Mouse (Mus musculus) CD4-positive, CD25-positive, alpha-beta regulatory T cell, adult 2 months (primary cell): ENCODE data around the gene C1qtnf6.
A peak's percentile ranks its signal among the peaks of the same experiment; 100 is the strongest.

Source experiments
- DNase-seq: peaks from one replicate; pipeline ENCODE4 v3.0.0-alpha.2; 2012; ENCODE audit warnings: low read depth, low spot score

Gene C1qtnf6

GRCm38 (mm10) chr15:78544561-78545001 lies 13.4 kb upstream of the C1qtnf6 start, which contains the start of gene Sstr3:
Sstr3 (minus strand) TSS chr15:78544685.
- DNase-seq, result no peak

- DNase-seq, result no peak
These were observed 12.8 kb upstream of the C1qtnf6 start for GRCm38 (mm10) chr15:78544041-78544440.

DNA sequence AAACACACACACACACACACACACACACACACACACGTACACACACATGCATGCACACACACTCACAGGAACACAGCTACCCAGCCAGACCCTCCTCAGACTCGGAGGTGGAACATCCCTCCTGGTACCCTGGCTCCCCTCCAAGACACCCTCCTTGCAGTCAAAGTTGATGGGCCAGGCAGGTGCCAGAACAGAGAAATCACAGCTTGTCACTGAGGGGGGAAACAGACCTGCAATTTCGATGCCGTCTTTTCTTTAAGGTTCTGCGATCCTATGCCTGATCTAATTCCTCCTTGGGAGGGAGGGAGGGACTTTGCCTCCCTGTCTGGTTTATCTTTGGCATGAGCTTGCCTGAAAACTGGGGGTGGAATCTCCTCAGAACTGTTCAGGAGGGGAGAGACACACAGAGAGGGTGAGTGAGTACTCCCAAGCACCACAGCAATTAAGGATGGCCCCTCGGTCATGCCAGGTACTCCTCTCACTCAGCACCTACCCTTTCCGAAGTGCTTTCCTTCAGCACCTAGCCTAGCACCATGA lies 11.6 kb upstream of the C1qtnf6 start:
- DNase-seq, result no peak

GRCm38 (mm10) chr15:78542098-78542766 lies 11.0 kb upstream of the C1qtnf6 start:
- DNase-seq, result no peak

DNA sequence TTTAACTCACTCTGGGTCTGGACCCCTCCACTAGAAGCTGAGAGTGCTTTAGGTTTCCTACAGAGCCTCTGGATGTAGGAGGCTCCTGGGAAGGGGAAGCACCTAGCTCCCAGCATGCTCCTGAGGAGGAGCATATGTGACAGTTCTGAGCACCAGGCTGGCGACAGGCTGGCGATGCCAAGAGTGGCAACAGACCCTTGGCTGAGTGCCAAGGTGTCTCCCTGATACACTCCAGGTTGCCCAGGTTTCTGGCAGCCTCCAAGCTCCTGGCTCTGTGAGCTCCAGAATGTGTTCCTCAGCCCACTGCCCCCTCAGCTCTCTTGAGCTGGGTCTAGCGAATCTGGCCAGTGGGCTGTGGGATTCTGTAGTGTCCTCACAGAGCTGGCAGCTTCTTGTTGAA lies 10.4 kb upstream of the C1qtnf6 start:
- DNase-seq, result no peak

GRCm38 (mm10) chr15:78541036-78541435 lies 9.8 kb upstream of the C1qtnf6 start:
- DNase-seq, result no peak

- DNase-seq, result no peak
These were observed 4.7 kb upstream of the C1qtnf6 start for GRCm38 (mm10) chr15:78535723-78536421.

DNA sequence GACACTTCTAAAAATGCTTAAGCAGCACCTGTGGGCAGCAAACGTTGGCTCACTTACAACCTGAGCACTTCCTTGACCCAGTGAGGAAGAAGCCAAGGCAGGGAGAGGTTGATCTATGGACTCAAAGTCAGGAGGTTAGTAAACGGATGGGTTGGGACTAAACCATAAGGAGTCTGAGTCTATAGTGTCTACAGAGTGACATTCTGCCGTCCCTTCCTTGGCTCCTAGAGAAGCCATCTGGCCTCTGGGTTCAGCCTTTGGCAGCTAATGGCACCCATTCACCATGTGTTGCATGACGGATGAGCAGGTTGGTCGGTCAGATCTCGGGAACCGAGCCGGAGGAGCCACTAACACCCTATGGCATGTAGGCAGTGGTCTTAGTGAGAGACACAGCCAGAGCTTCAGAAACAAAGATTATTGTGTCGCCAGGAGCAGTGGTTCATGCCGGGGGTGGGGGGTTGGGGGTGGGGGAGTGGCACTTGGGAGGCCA lies 2.2 kb upstream of the C1qtnf6 start:
- no peak for DNase-seq

DNA sequence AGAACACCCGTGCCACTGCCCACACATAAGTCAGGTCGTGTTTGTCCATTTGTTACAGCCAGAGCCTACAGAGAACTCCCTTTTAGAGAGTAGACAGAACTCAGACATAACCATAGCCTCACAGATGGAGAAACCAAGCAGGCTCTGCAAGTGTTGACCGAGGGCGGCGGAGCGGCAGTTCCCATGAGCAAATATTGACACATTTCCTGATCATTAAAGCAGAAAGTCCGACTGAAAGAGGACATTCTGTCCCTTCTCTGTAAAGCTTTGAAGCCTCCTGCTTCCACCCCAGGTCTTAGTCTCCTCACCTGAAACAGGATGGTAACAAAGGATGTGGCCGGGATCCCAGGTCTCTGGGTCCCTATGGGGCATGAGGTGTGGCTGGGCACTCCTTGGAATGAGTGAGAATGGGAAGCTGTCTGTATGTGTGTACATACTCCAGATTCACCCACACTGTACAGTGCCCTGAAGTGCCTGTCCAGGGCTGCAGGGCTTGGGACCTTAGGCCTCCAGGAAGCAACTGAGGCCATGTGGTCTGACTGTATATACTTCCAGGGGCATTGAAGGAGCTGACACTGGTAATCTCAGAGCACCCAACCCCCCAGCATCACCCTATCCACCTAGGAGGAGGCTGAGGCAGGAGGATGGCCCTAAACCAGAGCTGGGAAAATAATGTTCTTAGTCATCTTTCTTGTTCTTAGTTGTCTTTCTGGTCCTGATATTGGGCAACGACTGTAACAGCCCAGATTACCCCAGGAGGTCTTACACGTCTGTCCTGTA lies 1.5 kb upstream of the C1qtnf6 start:
- no peak for DNase-seq

GRCm38 (mm10) chr15:78531901-78532469 lies 769 bp upstream of the C1qtnf6 start:
- DNase-seq, result peak; percentile 99

DNA sequence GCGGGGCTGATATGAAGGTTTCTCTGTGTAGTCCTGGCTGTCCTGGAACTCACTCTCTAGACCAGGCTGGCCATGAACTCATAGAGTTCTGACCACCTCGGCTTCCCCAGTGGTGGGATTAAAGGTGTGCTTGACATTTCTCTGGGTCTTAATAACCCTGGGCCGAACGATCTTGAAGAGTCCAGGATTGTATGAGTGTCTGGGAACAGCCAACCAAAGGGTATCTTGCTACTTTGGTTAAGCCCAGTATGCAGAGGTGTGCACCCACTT lies 170 bp upstream of the C1qtnf6 start:
- no peak for DNase-seq

- no peak for DNase-seq
These were observed 1.1 kb downstream of the C1qtnf6 start for GRCm38 (mm10) chr15:78530141-78530540.

DNA sequence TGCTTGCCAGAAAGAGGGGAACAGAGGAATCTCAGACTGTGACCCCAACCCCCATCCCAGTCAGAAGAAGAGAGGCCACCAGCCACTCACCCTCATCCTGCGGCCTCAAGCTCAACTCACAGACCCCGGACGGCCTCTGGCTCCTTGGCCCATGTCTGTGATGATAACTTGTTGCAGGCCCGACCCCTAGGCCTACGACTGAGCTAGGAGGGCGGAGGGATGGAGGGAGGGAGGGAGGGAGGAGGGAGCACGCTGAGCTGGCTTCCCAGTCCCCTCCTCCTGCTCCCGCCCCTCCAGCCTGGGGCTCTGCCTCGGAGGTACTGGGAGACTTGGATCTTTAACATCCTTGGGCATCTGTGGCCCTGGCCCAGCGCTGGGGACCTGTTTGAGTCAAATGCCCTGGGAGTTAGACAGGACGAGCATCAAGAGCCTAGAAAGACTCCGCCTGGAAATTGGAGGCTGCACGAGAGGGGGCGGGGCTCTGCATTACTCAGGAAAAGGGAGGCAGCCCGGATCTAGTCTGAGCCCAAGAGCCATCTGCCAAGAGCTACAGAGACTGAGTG lies 1.7 kb downstream of the C1qtnf6 start:
- DNase-seq, result no peak

GRCm38 (mm10) chr15:78528726-78529411 lies 2.3 kb downstream of the C1qtnf6 start:
- peak; percentile 71 for DNase-seq

DNA sequence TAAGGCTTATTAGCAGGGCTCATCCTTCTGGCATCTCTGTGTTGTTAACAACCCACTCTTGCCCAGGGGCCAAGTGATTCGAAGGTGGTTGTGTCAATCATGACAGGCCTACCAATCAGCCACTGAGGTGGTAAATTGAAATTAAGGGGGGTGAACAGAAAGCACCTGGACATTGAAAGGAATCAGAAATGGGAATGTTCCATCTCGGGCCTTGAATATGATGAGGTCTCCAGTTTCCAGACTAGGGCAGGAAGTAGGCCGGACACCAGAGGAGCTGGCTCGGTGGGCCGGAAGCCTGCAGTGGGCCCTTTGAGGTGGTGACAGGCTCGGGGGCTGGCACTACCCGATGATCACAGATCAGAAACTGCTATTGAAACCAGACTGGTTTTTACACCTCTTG lies 3.2 kb downstream of the C1qtnf6 start:
- peak; percentile 84 for DNase-seq

DNA sequence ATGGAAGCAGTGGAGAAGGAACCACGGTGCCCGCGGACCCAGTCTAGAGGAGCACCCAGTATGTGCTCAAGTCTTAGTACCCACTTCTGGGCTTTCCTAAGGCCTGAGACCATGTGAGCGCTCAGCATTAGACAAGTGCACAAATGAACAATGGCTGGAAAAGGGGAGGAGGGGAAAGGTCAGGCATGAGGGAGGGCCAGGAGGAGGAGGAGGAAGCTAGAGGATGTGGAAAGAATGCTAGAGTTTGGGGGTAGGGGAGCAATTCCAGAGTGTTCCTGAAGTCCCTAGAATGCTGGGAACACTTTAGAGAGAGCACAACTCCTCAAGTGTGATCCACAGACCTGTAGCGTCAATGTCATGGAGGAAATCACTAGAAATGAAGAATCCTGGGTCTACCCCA lies 7.1 kb downstream of the C1qtnf6 start:
- no peak for DNase-seq

DNA sequence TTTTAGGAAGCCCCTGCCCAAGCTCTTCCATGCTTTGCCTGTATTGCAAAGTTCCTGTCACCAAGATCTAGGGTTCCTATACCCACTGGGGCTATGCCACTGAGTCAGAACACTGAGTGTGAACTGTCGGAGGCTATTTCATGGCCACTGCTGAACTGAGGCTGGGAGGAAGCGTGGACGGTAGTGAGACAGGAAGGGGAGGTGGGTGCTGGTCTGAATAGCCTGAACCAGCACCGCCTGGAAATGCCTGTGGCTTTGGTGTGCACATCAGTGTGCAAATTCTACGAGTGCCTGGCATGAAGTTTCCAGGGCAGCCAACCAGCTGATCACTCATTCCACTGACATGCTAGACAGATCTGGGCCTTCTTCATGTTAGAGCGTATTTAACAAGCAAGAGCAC lies 9.3 kb downstream of the C1qtnf6 start:
- no peak for DNase-seq

DNA sequence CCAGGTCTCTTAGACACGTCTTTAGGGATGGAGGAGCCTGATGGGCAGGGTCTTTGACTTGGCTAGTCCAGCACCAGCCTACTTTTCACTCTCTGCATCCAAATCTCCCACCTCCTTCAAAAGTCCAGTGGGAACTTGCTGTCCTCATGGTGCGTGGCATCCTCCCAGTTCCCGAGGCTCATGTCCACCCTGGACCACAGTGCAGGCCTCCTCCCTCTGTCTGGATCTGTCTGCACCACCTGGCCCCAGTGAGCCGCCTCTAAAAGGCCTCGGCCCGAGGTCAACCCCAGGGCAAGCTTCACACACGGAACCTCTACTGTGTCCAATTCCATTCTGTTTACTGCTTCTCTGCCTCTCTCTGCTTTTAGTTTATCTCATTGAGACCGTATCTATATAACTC lies 9.9 kb downstream of the C1qtnf6 start:
- no peak for DNase-seq

DNA sequence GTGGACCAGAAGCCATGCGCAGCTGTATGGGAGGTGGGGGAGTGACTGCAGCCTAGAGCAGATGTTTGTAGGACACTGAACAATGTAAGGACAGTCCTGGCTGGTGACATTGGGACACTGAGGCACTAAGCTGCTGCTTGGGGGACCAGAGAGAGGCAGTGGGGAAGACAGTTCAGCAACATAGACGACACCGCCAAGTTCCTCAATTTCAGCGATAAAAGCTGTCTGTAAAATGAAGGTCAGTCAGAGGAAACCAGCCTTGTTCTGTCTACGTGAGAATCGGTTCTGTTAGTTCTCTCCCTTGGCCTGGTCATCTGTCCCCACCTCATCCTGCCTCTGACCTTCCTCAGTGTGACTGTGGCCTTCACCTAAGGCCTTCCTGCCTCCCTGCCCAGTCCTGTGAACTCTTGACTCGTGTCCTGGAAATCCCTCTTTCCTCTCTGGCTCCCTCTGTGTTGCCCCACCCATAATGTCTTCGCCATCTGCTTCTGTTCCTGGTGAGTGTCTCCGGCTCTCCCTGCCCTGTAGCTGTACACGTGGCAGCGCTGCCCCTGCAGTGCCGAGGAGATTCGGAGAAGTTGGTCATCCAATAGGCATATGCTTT lies 11.0 kb downstream of the C1qtnf6 start:
- DNase-seq, result no peak

DNA sequence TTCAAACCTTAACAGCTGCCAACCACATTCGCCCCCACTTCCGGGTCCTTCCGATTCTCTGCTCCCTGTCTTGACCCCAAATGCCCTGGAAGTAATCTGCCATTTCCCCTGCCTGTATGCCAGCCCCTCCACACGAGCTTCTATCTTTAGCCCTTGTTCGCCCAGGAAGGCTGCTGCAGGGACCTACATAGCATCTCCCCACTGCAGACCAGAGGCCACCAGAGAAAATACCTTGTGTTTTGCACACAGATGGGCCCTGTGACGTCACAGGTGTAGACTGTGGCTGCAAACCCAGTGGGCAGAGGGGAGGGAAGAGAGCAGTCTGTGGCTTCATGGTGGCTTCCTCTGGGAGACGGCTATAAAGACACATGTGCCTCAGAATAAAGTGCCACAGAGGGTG lies 13.0 kb downstream of the C1qtnf6 start:
- DNase-seq, result peak; percentile 59

DNA sequence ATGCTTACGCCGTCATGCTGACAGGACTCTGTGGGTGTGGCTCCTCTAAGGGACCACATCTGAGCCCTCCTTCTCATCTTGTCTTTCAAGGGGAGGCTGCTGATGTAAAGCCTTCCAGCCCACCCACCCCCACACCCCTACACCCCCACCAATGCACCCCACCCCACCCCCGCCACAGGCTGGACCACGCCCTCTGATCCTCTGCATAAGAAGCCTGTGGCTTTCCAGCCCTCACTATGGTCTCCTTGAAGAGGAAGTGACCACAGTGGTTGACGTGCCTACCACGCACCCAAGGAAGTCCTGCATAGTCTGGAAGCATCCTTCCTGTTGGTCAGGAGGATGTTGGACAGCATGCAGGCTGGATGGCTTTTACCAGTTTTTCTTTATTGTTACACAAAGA lies 15.5 kb downstream of the C1qtnf6 start:
- DNase-seq, result peak; percentile 40
